In genomic region chr11:3591123-3591522, GRCm38 (mm10) we compare ENCODE assay signal across 31 mouse cellular contexts.
"Had no signal": no experiment of that assay in that cellular context is flagged by ENCODE, and none has a peak within 500 bp of the region (broad histone marks: within the 10 kb centered on the region; RNA-seq: fewer than 3 reads in every experiment).

No protein-coding gene starts in this region.

- H3K4me2 ChIP-seq: limb, embryonic 12.5 days; limb, embryonic 13.5 days; limb, embryonic 15.5 days; liver, embryonic 11.5 days; liver, embryonic 12.5 days; liver, embryonic 13.5 days; liver, embryonic 15.5 days; lung, embryonic 14.5 days; lung, embryonic 15.5 days; midbrain, embryonic 11.5 days; midbrain, embryonic 12.5 days; midbrain, embryonic 13.5 days; midbrain, embryonic 15.5 days; neural tube, embryonic 12.5 days had no signal

- H3K27me3 ChIP-seq: limb, embryonic 12.5 days; limb, embryonic 13.5 days; limb, embryonic 15.5 days; liver, embryonic 12.5 days; liver, embryonic 13.5 days; liver, embryonic 15.5 days; lung, embryonic 15.5 days; midbrain, embryonic 12.5 days; midbrain, embryonic 13.5 days; midbrain, embryonic 15.5 days; neural tube, embryonic 12.5 days had no signal

- H3K9ac ChIP-seq: limb, embryonic 12.5 days; limb, embryonic 13.5 days; limb, embryonic 15.5 days; liver, embryonic 12.5 days; liver, embryonic 13.5 days; liver, embryonic 14.5 days; liver, embryonic 15.5 days; liver, postnatal 0 days; lung, embryonic 14.5 days; lung, embryonic 15.5 days; midbrain, embryonic 12.5 days; midbrain, embryonic 13.5 days; midbrain, embryonic 15.5 days; neural tube, embryonic 12.5 days had no signal

- DNase-seq: left cerebral cortex, postnatal 4 days; liver; liver, embryonic 13.5 days; liver, postnatal 0 days; lung, adult 18-20 months; lung, adult 2 months; lung, embryonic 14.5 days; lung, postnatal 10 days; lung, postnatal 14 days; lung, postnatal 36 days; lung, postnatal 4 days; midbrain, embryonic 14.5 days had no signal

- H3K9me3 ChIP-seq: limb, embryonic 10.5 days; limb, embryonic 12.5 days; limb, embryonic 15.5 days; liver, embryonic 12.5 days; liver, embryonic 13.5 days; liver, embryonic 15.5 days; lung, embryonic 15.5 days; midbrain, embryonic 10.5 days; midbrain, embryonic 12.5 days; midbrain, embryonic 13.5 days; midbrain, embryonic 15.5 days; neural tube, embryonic 12.5 days had no signal

- H3K36me3 ChIP-seq: limb, embryonic 10.5 days; limb, embryonic 12.5 days; limb, embryonic 13.5 days; limb, embryonic 15.5 days; liver, embryonic 12.5 days; liver, embryonic 13.5 days; liver, embryonic 15.5 days; lung, embryonic 15.5 days; midbrain, embryonic 10.5 days; midbrain, embryonic 12.5 days; midbrain, embryonic 13.5 days; midbrain, embryonic 15.5 days; neural tube, embryonic 12.5 days had no signal

- H3K4me1 ChIP-seq: limb, embryonic 10.5 days; limb, embryonic 12.5 days; limb, embryonic 13.5 days; limb, embryonic 15.5 days; liver, embryonic 13.5 days; midbrain, embryonic 10.5 days; midbrain, embryonic 12.5 days; midbrain, embryonic 13.5 days; midbrain, embryonic 15.5 days; neural tube, embryonic 12.5 days had no signal

- ATAC-seq: liver, embryonic 12.5 days; liver, postnatal 0 days; lung, postnatal 0 days; midbrain, embryonic 13.5 days; midbrain, embryonic 15.5 days; midbrain, embryonic 16.5 days had no signal

- H3K27ac ChIP-seq: limb, embryonic 10.5 days; limb, embryonic 12.5 days; limb, embryonic 13.5 days; limb, embryonic 15.5 days; liver, embryonic 12.5 days; liver, embryonic 13.5 days; liver, embryonic 14.5 days; liver, embryonic 15.5 days; lung, embryonic 15.5 days; macrophage; midbrain, embryonic 10.5 days; midbrain, embryonic 12.5 days; midbrain, embryonic 13.5 days; midbrain, embryonic 15.5 days; neural tube, embryonic 12.5 days had no signal

- H3K4me3 ChIP-seq: limb, embryonic 10.5 days; limb, embryonic 12.5 days; limb, embryonic 13.5 days; limb, embryonic 15.5 days; liver, embryonic 12.5 days; liver, embryonic 13.5 days; liver, embryonic 15.5 days; lung, embryonic 15.5 days; megakaryocyte, embryonic 14.5 days; midbrain, embryonic 10.5 days; midbrain, embryonic 12.5 days; midbrain, embryonic 13.5 days; midbrain, embryonic 15.5 days; neural tube, embryonic 12.5 days had no signal
